In the genomic region with DNA sequence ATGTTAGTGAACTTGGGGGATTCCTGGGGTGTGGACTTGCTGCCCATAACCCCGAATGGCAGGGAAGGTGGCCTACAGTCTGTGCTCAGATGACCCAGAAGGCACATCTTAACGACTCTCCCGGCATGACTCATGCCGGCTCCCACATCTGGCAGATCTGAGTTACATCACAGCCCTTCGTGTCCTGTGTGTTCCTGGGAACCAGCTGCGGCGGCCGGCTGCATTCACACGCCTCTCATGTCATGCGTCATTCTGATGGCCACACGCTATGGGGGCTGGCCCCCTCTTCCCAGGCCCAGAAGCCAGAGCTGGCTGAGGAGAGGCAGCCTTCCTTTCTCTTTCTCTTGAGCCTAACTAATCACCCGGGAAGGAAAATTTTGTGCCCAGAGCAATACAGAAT, we compare ENCODE assay signal across 8 mouse cellular contexts.
DNase-seq lines count a peak whose midpoint lies in the region; ATAC-seq and TF ChIP-seq lines count a peak whose summit lies in the region.
"Had no signal": no experiment of that assay in that cellular context is flagged by ENCODE, and none has a peak within 500 bp of the region (broad histone marks: within the 10 kb centered on the region; RNA-seq: fewer than 3 reads in every experiment).

No protein-coding gene starts in this region.

- H3K27ac ChIP-seq in embryonic facial prominence, embryonic 12.5 days, result no peak overlapping the region
- H3K27ac ChIP-seq in hindbrain, embryonic 10.5 days, result no peak overlapping the region; the same call in 1 of the 2 replicates
- peak overlapping the region; percentile 68 for H3K27ac ChIP-seq in lung, embryonic 14.5 days (ENCODE audit: low read depth)

- no peaks in the 10 kb centered on the region for H3K9me3 ChIP-seq in embryonic facial prominence, embryonic 12.5 days
- H3K9me3 ChIP-seq in hindbrain, embryonic 10.5 days, result peaks cover 6% of the 10 kb centered on the region
- H3K9me3 ChIP-seq in lung, embryonic 14.5 days (ENCODE audit: low read depth, low read length), result no peaks in the 10 kb centered on the region

- no peak overlapping the region for H3K4me3 ChIP-seq in embryonic facial prominence, embryonic 12.5 days
- H3K4me3 ChIP-seq in hindbrain, embryonic 10.5 days, result no peak overlapping the region
- H3K4me3 ChIP-seq in lung, embryonic 14.5 days (ENCODE audit: low read depth, low read length), result no peak overlapping the region
- H3K4me3 ChIP-seq: megakaryocyte, embryonic 14.5 days had no signal

- no peaks in the 10 kb centered on the region for H3K36me3 ChIP-seq in embryonic facial prominence, embryonic 12.5 days
- H3K36me3 ChIP-seq in hindbrain, embryonic 10.5 days, result no peaks in the 10 kb centered on the region
- no peaks in the 10 kb centered on the region for H3K36me3 ChIP-seq in lung, embryonic 14.5 days (ENCODE audit: insufficient read depth)

- no peak overlapping the region for H3K9ac ChIP-seq in embryonic facial prominence, embryonic 12.5 days
- no peak overlapping the region for H3K9ac ChIP-seq in lung, embryonic 14.5 days

- H3K4me1 ChIP-seq in embryonic facial prominence, embryonic 12.5 days, result peaks cover 14% of the 10 kb centered on the region
- H3K4me1 ChIP-seq in hindbrain, embryonic 10.5 days (replicated peaks), result peaks cover 12% of the 10 kb centered on the region
- H3K4me1 ChIP-seq in lung, embryonic 14.5 days (ENCODE audit: insufficient read depth), result 0 out of 2 replicates have a peak, but pooled peaks cover 2% of the 10 kb centered on the region

- DNase-seq in testis, postnatal 10 days (ENCODE audit: low spot score), result peak; percentile 56
- no peak for DNase-seq in testis, postnatal 14 days (ENCODE audit: low spot score)
- peak; percentile 15 for DNase-seq in hindbrain, embryonic 10.5 days (ENCODE audit: low spot score)
- DNase-seq in lung, embryonic 14.5 days, result peak; percentile 86
- DNase-seq in urinary bladder, postnatal 14 days (ENCODE audit: low spot score), result peak; percentile 55

- no peak for TF ChIP-seq CTCF in lung, embryonic 14.5 days (IDR thresholded peaks at IDR 0.05; ENCODE audit: low read depth)

- H3K4me2 ChIP-seq in embryonic facial prominence, embryonic 12.5 days (replicated peaks), result no peak overlapping the region
- H3K4me2 ChIP-seq in lung, embryonic 14.5 days, result peak overlapping the region; percentile 28

- 0 out of 2 replicates have a peak, but pooled peaks have one; percentile 41 for ATAC-seq in embryonic facial prominence, embryonic 12.5 days (ENCODE audit: insufficient number of reproducible peaks, insufficient read depth, low FRiP score, low TSS enrichment)
- peak; percentile 93 for ATAC-seq in lung, embryonic 14.5 days (ENCODE audit: insufficient read depth)
- no peak for ATAC-seq in erythroblast, adult 5-6 weeks (replicated peaks; ENCODE audit: low FRiP score, poor library complexity, severe bottlenecking)

- WGBS in embryonic facial prominence, embryonic 12.5 days, result 73% methylated on average over 12 of the region's 12 CpGs
- 73% methylated on average over 12 of the region's 12 CpGs for WGBS in hindbrain, embryonic 10.5 days
- 23% methylated on average over 12 of the region's 12 CpGs for WGBS in lung, embryonic 14.5 days

- no peaks in the 10 kb centered on the region for H3K27me3 ChIP-seq in embryonic facial prominence, embryonic 12.5 days
- no peaks in the 10 kb centered on the region for H3K27me3 ChIP-seq in hindbrain, embryonic 10.5 days (ENCODE audit: insufficient read depth, poor library complexity, severe bottlenecking)
- no peaks in the 10 kb centered on the region for H3K27me3 ChIP-seq in lung, embryonic 14.5 days (ENCODE audit: insufficient read depth, low read length)
- H3K27me3 ChIP-seq: megakaryocyte, embryonic 14.5 days had no signal
